Mouse (Mus musculus) embryonic facial prominence, embryonic 15.5 days (tissue): ENCODE results near the gene Spin4. TPM values are rescaled to one million over a fixed set of nuclear protein-coding genes. Genes with fewer than 3 reads are reported as not detected.

Source experiments
- ATAC-seq: fragments of 200-750 bp; cut with Nextera tagmentation; 2 replicates; pipeline ENCODE4 v1.8.0; 2017; ENCODE audit warnings: low read depth, moderate TSS enrichment; ENCODE audit not compliant: insufficient number of reproducible peaks, low FRiP score, low TSS enrichment
- H3K27ac ChIP-seq: fragments of 300-500 bp; sonication (generic); replicated peaks from 2 replicates; pipeline ENCODE4 v1.5.1; 2015; ENCODE audit warnings: mild to moderate bottlenecking, inconsistent platforms
- H3K27me3 ChIP-seq: fragments of 300-500 bp; sonication (generic); 2 replicates; pipeline ENCODE4 v1.6.1; 2015; ENCODE audit warnings: inconsistent platforms
- H3K36me3 ChIP-seq: fragments of 300-500 bp; sonication (generic); 2 replicates; pipeline ENCODE4 v1.6.1; 2015; ENCODE audit warnings: mild to moderate bottlenecking, inconsistent platforms
- H3K4me1 ChIP-seq: fragments of 300-500 bp; sonication (generic); 2 replicates; pipeline ENCODE4 v1.6.1; 2015; ENCODE audit warnings: inconsistent platforms
- H3K4me2 ChIP-seq: fragments of 300-500 bp; sonication (generic); replicated peaks from 2 replicates; pipeline ENCODE4 v1.6.1; 2015; ENCODE audit warnings: mild to moderate bottlenecking, inconsistent platforms
- H3K4me3 ChIP-seq: fragments of 300-500 bp; sonication (generic); replicated peaks from 2 replicates; pipeline ENCODE4 v1.5.1; 2015; ENCODE audit warnings: mild to moderate bottlenecking, inconsistent platforms
- H3K9ac ChIP-seq: fragments of 300-500 bp; sonication (generic); 2 replicates; pipeline ENCODE4 v1.6.1; 2015; ENCODE audit warnings: inconsistent platforms
- H3K9me3 ChIP-seq: fragments of 300-500 bp; sonication (generic); replicated peaks from 2 replicates; pipeline ENCODE4 v1.6.1; 2016; ENCODE audit warnings: inconsistent platforms
- WGBS: fragments of 180-500 bp; shearing (Covaris S2); methylation state at CpG from one replicate; pipeline ENCODE4 v1.1.7; 2015; 5-methylcytosine and 5-hydroxymethylcytosine counted together
- polyA plus RNA-seq: library from polyadenylated mRNA; unstranded; fragments of >200 nt; fragmentation: Nextera tagmentation; extraction: Ambion mirVana; gene quantifications from 2 replicates; pipeline ENCODE4 v1.2.1, GENCODE M21; 2015

The Spin4 gene
- polyA plus RNA-seq, result 9.9 and 10.0 TPM in 2 replicates

GRCm38 (mm10) chrX:95026361-95026892, at the start of gene Spin4:
Gene Spin4, minus strand, starts transcription at chrX:95026682.
- peak; percentile 95 for ATAC-seq
- 16% methylated on average over 29 of the region's 30 CpGs for WGBS

GRCm38 (mm10) chrX:95027907-95028306, 1.4 kb upstream of the Spin4 start:
- 68% methylated on average over 5 of the region's 5 CpGs for WGBS
- Histone ChIP-seq H3K4me2 (no peak overlapping the region), H3K4me3 (no peak overlapping the region), H3K27ac (no peak overlapping the region), H3K36me3 (no peaks in the 10 kb centered on the region), H3K4me1 (no peaks in the 10 kb centered on the region), H3K9me3 (no peaks in the 10 kb centered on the region), H3K9ac (no peak overlapping the region), H3K27me3 (no peaks in the 10 kb centered on the region)
- no peak for ATAC-seq

More at GRCm38 (mm10) chrX:95026361-95026892, at the start of gene Spin4:
- no peaks in the 10 kb centered on the region for H3K9me3 ChIP-seq
- peak within 1 kb of the TSS; percentile 51 for H3K4me2 ChIP-seq
- no peaks in the 10 kb centered on the region for H3K36me3 ChIP-seq
- H3K4me3 ChIP-seq, result peak within 1 kb of the TSS; percentile 53
- H3K4me1 ChIP-seq, result no peaks in the 10 kb centered on the region
- H3K27me3 ChIP-seq, result no peaks in the 10 kb centered on the region
- H3K27ac ChIP-seq, result peak within 1 kb of the TSS; percentile 95
- peak within 1 kb of the TSS; percentile 44 for H3K9ac ChIP-seq

GRCm38 (mm10) chrX:95025779-95026360, 612 bp downstream of the Spin4 start:
- peak; percentile 30; the same call in 1 of the 2 replicates for ATAC-seq
- H3K36me3 ChIP-seq, result no peaks in the 10 kb centered on the region
- peak overlapping the region; percentile 51 for H3K4me2 ChIP-seq
- no peaks in the 10 kb centered on the region for H3K27me3 ChIP-seq
- peak overlapping the region; percentile 95 for H3K27ac ChIP-seq
- no peaks in the 10 kb centered on the region for H3K4me1 ChIP-seq
- peak overlapping the region; percentile 44 for H3K9ac ChIP-seq
- H3K9me3 ChIP-seq, result no peaks in the 10 kb centered on the region
- 20% methylated on average over 23 of the region's 23 CpGs for WGBS
- H3K4me3 ChIP-seq, result peak overlapping the region; percentile 53

- Histone ChIP-seq H3K9ac (no peak overlapping the region), H3K9me3 (no peaks in the 10 kb centered on the region), H3K27me3 (no peaks in the 10 kb centered on the region), H3K36me3 (no peaks in the 10 kb centered on the region), H3K27ac (no peak overlapping the region), H3K4me1 (no peaks in the 10 kb centered on the region), H3K4me3 (no peak overlapping the region), H3K4me2 (no peak overlapping the region)
- 19% methylated on average over 4 of the region's 4 CpGs for WGBS
- ATAC-seq, result no peak
Observed at GRCm38 (mm10) chrX:95012033-95012432, 14.4 kb downstream of the Spin4 start.

- WGBS, result 94% methylated on average over 11 of the region's 11 CpGs
- no peaks in the 10 kb centered on the region for H3K36me3 ChIP-seq
- H3K4me2 ChIP-seq, result no peak overlapping the region
- no peak overlapping the region for H3K4me3 ChIP-seq
- no peaks in the 10 kb centered on the region for H3K4me1 ChIP-seq
- no peak for ATAC-seq
- no peak overlapping the region for H3K27ac ChIP-seq
- H3K9ac ChIP-seq, result no peak overlapping the region
- no peaks in the 10 kb centered on the region for H3K27me3 ChIP-seq
- H3K9me3 ChIP-seq, result no peaks in the 10 kb centered on the region
Observed at GRCm38 (mm10) chrX:94998845-94999244, 27.6 kb downstream of the Spin4 start.

GRCm38 (mm10) chrX:94994113-94994512, 32.4 kb downstream of the Spin4 start:
- Histone ChIP-seq H3K4me2 (no peak overlapping the region), H3K9ac (no peak overlapping the region), H3K36me3 (no peaks in the 10 kb centered on the region), H3K4me1 (no peaks in the 10 kb centered on the region), H3K27ac (no peak overlapping the region), H3K4me3 (no peak overlapping the region), H3K27me3 (no peaks in the 10 kb centered on the region; the same call in none of the 2 replicates), H3K9me3 (no peaks in the 10 kb centered on the region)
- 35% methylated on average over 3 of the region's 3 CpGs for WGBS
- ATAC-seq, result no peak

- Histone ChIP-seq H3K4me1 (no peaks in the 10 kb centered on the region), H3K9me3 (no peaks in the 10 kb centered on the region), H3K4me2 (peak overlapping the region; percentile 51), H3K4me3 (no peak overlapping the region), H3K9ac (no peak overlapping the region), H3K27me3 (no peaks in the 10 kb centered on the region; the same call in none of the 2 replicates), H3K36me3 (no peaks in the 10 kb centered on the region), H3K27ac (no peak overlapping the region)
- no peak for ATAC-seq
- whole genome bisulfite sequencing, result 82% methylated on average over 2 of the region's 2 CpGs
Observed at GRCm38 (mm10) chrX:94990903-94991302, 35.6 kb downstream of the Spin4 start.

- Histone ChIP-seq H3K4me1 (no peaks in the 10 kb centered on the region), H3K9ac (0 out of 2 replicates have a peak overlapping the region, but pooled peaks have one; percentile 4), H3K4me2 (peak overlapping the region; percentile 51), H3K9me3 (no peaks in the 10 kb centered on the region), H3K4me3 (peak overlapping the region; percentile 34), H3K27ac (no peak overlapping the region), H3K36me3 (no peaks in the 10 kb centered on the region), H3K27me3 (no peaks in the 10 kb centered on the region; the same call in none of the 2 replicates)
- 19% methylated on average over 29 of the region's 29 CpGs for WGBS
- peak; percentile 69 for ATAC-seq
Observed at GRCm38 (mm10) chrX:94990080-94990825, 36.2 kb downstream of the Spin4 start.

Other genes with a start within 250 kb of the Spin4 start
- gene Arhgef9, start 170.2 kb upstream of the Spin4 start, polyA plus RNA-seq, result 16.3 and 16.5 TPM in 2 replicates